Mouse (Mus musculus): ENCODE results near the gene Stim2. TPM values are rescaled to one million over a fixed set of nuclear protein-coding genes. Genes with fewer than 3 reads are reported as not detected.

Stim2 gene
- polyA plus RNA-seq, 1 experiment from 2014 or later: 13.9 TPM

GRCm38 (mm10) chr5:53998743-53999460, 603 bp downstream of the Stim2 start:
- Histone ChIP-seq H3K4me1 (replicated peaks) (peaks cover 40% of the 10 kb centered on the region), H3K4me3 (peak overlapping the region; percentile 87), H3K36me3 (no peaks in the 10 kb centered on the region), H3K27me3 (ENCODE audit: insufficient read depth, poor library complexity, severe bottlenecking) (peaks cover 10% of the 10 kb centered on the region; the same call in 1 of the 2 replicates), H3K9me3 (no peaks in the 10 kb centered on the region), H3K27ac (peak overlapping the region; percentile 95)
- under 1% methylated on average over 76 of the region's 76 CpGs for WGBS
- peak; percentile 76 for DNase-seq (ENCODE audit: low spot score)

GRCm38 (mm10) chr5:53999461-53999770, 1.1 kb downstream of the Stim2 start:
- H3K4me3 ChIP-seq: peak overlapping the region; percentile 87
- H3K27ac ChIP-seq: peak overlapping the region; percentile 95
- WGBS: 2% methylated on average over 6 of the region's 6 CpGs
- peaks cover 40% of the 10 kb centered on the region for H3K4me1 ChIP-seq (replicated peaks)
- no peaks in the 10 kb centered on the region for H3K9me3 ChIP-seq
- H3K27me3 ChIP-seq (ENCODE audit: insufficient read depth, poor library complexity, severe bottlenecking): peaks cover 4% of the 10 kb centered on the region; the same call in 1 of the 2 replicates
- H3K36me3 ChIP-seq: no peaks in the 10 kb centered on the region
- DNase-seq (ENCODE audit: low spot score): no peak

- no peak for DNase-seq (ENCODE audit: low spot score)
- Histone ChIP-seq H3K36me3 (no peaks in the 10 kb centered on the region), H3K4me3 (peak overlapping the region; percentile 87), H3K4me1 (replicated peaks) (peaks cover 37% of the 10 kb centered on the region), H3K27ac (no peak overlapping the region), H3K9me3 (no peaks in the 10 kb centered on the region), H3K27me3 (ENCODE audit: insufficient read depth, poor library complexity, severe bottlenecking) (peaks cover under 1% of the 10 kb centered on the region; the same call in 1 of the 2 replicates)
- 7% methylated on average over 2 of the region's 2 CpGs for WGBS
Observed at GRCm38 (mm10) chr5:53999831-54000230, 1.5 kb downstream of the Stim2 start.

- no peak overlapping the region for H3K4me3 ChIP-seq
- H3K36me3 ChIP-seq: no peaks in the 10 kb centered on the region
- no peaks in the 10 kb centered on the region; the same call in 1 of the 2 replicates for H3K27me3 ChIP-seq (ENCODE audit: insufficient read depth, poor library complexity, severe bottlenecking)
- DNase-seq (ENCODE audit: low spot score): no peak
- WGBS: 87% methylated on average over 5 of the region's 5 CpGs
- H3K27ac ChIP-seq: no peak overlapping the region
- no peaks in the 10 kb centered on the region for H3K9me3 ChIP-seq
- H3K4me1 ChIP-seq (replicated peaks): peaks cover 40% of the 10 kb centered on the region
Observed at GRCm38 (mm10) chr5:54001021-54001420, 2.7 kb downstream of the Stim2 start.

- no peaks in the 10 kb centered on the region for H3K9me3 ChIP-seq
- DNase-seq (ENCODE audit: low spot score): no peak
- no peaks in the 10 kb centered on the region for H3K27me3 ChIP-seq (ENCODE audit: insufficient read depth, poor library complexity, severe bottlenecking)
- WGBS: 83% methylated on average over 2 of the region's 2 CpGs
- H3K4me1 ChIP-seq (replicated peaks): peaks cover 19% of the 10 kb centered on the region
- no peak overlapping the region for H3K4me3 ChIP-seq
- 0 out of 2 replicates have a peak, but pooled peaks cover 4% of the 10 kb centered on the region for H3K36me3 ChIP-seq
- no peak overlapping the region for H3K27ac ChIP-seq
Observed at GRCm38 (mm10) chr5:54005111-54005864, 7.0 kb downstream of the Stim2 start.

- Histone ChIP-seq H3K36me3 (0 out of 2 replicates have a peak, but pooled peaks cover 4% of the 10 kb centered on the region), H3K9me3 (no peaks in the 10 kb centered on the region), H3K27me3 (ENCODE audit: insufficient read depth, poor library complexity, severe bottlenecking) (no peaks in the 10 kb centered on the region), H3K4me1 (replicated peaks) (peaks cover 15% of the 10 kb centered on the region), H3K27ac (no peak overlapping the region), H3K4me3 (no peak overlapping the region)
- WGBS: 38% methylated on average over 6 of the region's 6 CpGs
- DNase-seq (ENCODE audit: low spot score): no peak
Observed at GRCm38 (mm10) chr5:54005865-54006225, 7.5 kb downstream of the Stim2 start.

GRCm38 (mm10) chr5:54006845-54007244, 8.5 kb downstream of the Stim2 start:
- 0 out of 2 replicates have a peak, but pooled peaks cover 4% of the 10 kb centered on the region for H3K36me3 ChIP-seq
- peaks cover 12% of the 10 kb centered on the region; the same call in 1 of the 2 replicates for H3K4me1 ChIP-seq (replicated peaks)
- no peaks in the 10 kb centered on the region for H3K9me3 ChIP-seq
- no peak overlapping the region for H3K27ac ChIP-seq
- WGBS: 93% methylated on average over 1 of the region's 1 CpGs
- no peak for DNase-seq (ENCODE audit: low spot score)
- H3K4me3 ChIP-seq: no peak overlapping the region
- no peaks in the 10 kb centered on the region for H3K27me3 ChIP-seq (ENCODE audit: insufficient read depth, poor library complexity, severe bottlenecking)

GRCm38 (mm10) chr5:54007617-54008016, 9.3 kb downstream of the Stim2 start:
- Histone ChIP-seq H3K27ac (no peak overlapping the region), H3K4me3 (no peak overlapping the region), H3K9me3 (no peaks in the 10 kb centered on the region), H3K36me3 (0 out of 2 replicates have a peak, but pooled peaks cover 4% of the 10 kb centered on the region), H3K27me3 (ENCODE audit: insufficient read depth, poor library complexity, severe bottlenecking) (no peaks in the 10 kb centered on the region), H3K4me1 (replicated peaks) (peaks cover 12% of the 10 kb centered on the region; the same call in 1 of the 2 replicates)
- DNase-seq (ENCODE audit: low spot score): no peak
- 89% methylated on average over 6 of the region's 6 CpGs for WGBS

- H3K27ac ChIP-seq: no peak overlapping the region
- H3K9me3 ChIP-seq: no peaks in the 10 kb centered on the region
- 85% methylated on average over 1 of the region's 1 CpGs for WGBS
- no peaks in the 10 kb centered on the region for H3K36me3 ChIP-seq
- no peaks in the 10 kb centered on the region for H3K27me3 ChIP-seq (ENCODE audit: insufficient read depth, poor library complexity, severe bottlenecking)
- peaks cover 7% of the 10 kb centered on the region; the same call in 1 of the 2 replicates for H3K4me1 ChIP-seq (replicated peaks)
- H3K4me3 ChIP-seq: no peak overlapping the region
- no peak for DNase-seq (ENCODE audit: low spot score)
Observed at GRCm38 (mm10) chr5:54013271-54013670, 15.0 kb downstream of the Stim2 start.

- peaks cover 7% of the 10 kb centered on the region; the same call in 1 of the 2 replicates for H3K4me1 ChIP-seq (replicated peaks)
- no peak for DNase-seq (ENCODE audit: low spot score)
- no peak overlapping the region for H3K4me3 ChIP-seq
- H3K36me3 ChIP-seq: no peaks in the 10 kb centered on the region
- H3K9me3 ChIP-seq: no peaks in the 10 kb centered on the region
- H3K27ac ChIP-seq: no peak overlapping the region
- no peaks in the 10 kb centered on the region for H3K27me3 ChIP-seq (ENCODE audit: insufficient read depth, poor library complexity, severe bottlenecking)
- 49% methylated on average over 7 of the region's 7 CpGs for WGBS
Observed at GRCm38 (mm10) chr5:54017143-54017542, 18.8 kb downstream of the Stim2 start.

GRCm38 (mm10) chr5:54018856-54019255, 20.6 kb downstream of the Stim2 start:
- DNase-seq (ENCODE audit: low spot score): no peak
- WGBS: 92% methylated on average over 2 of the region's 2 CpGs
- H3K27ac ChIP-seq: no peak overlapping the region

GRCm38 (mm10) chr5:54019546-54019945, 21.2 kb downstream of the Stim2 start:
- Histone ChIP-seq H3K27ac (no peak overlapping the region), H3K4me3 (no peak overlapping the region), H3K27me3 (ENCODE audit: insufficient read depth, poor library complexity, severe bottlenecking) (no peaks in the 10 kb centered on the region), H3K4me1 (replicated peaks) (peaks cover 7% of the 10 kb centered on the region; the same call in 1 of the 2 replicates), H3K36me3 (no peaks in the 10 kb centered on the region), H3K9me3 (no peaks in the 10 kb centered on the region)
- DNase-seq (ENCODE audit: low spot score): no peak
- WGBS: 77% methylated on average over 4 of the region's 4 CpGs

More at GRCm38 (mm10) chr5:54018856-54019255, 20.6 kb downstream of the Stim2 start:
- Histone ChIP-seq H3K4me3 (no peak overlapping the region), H3K4me1 (replicated peaks) (peaks cover 7% of the 10 kb centered on the region; the same call in 1 of the 2 replicates), H3K27me3 (ENCODE audit: insufficient read depth, poor library complexity, severe bottlenecking) (no peaks in the 10 kb centered on the region), H3K9me3 (no peaks in the 10 kb centered on the region), H3K36me3 (no peaks in the 10 kb centered on the region)

- Histone ChIP-seq H3K27me3 (ENCODE audit: insufficient read depth, poor library complexity, severe bottlenecking) (no peaks in the 10 kb centered on the region), H3K9me3 (no peaks in the 10 kb centered on the region), H3K36me3 (no peaks in the 10 kb centered on the region), H3K4me3 (no peak overlapping the region), H3K4me1 (replicated peaks) (no peaks in the 10 kb centered on the region), H3K27ac (no peak overlapping the region)
- no peak for DNase-seq (ENCODE audit: low spot score)
- 80% methylated on average over 3 of the region's 3 CpGs for WGBS
Observed at GRCm38 (mm10) chr5:54024610-54025009, 26.3 kb downstream of the Stim2 start.
